Mouse (Mus musculus): ENCODE data around the gene Tmc6.
A peak's percentile ranks its signal among the peaks of the same experiment; 100 is the strongest.
"Not testable (repeated sequence)": the region's sequence is repeated elsewhere in the genome, so short reads cannot be mapped to it uniquely, and the experiment has no call there.

Tmc6 gene

DNA sequence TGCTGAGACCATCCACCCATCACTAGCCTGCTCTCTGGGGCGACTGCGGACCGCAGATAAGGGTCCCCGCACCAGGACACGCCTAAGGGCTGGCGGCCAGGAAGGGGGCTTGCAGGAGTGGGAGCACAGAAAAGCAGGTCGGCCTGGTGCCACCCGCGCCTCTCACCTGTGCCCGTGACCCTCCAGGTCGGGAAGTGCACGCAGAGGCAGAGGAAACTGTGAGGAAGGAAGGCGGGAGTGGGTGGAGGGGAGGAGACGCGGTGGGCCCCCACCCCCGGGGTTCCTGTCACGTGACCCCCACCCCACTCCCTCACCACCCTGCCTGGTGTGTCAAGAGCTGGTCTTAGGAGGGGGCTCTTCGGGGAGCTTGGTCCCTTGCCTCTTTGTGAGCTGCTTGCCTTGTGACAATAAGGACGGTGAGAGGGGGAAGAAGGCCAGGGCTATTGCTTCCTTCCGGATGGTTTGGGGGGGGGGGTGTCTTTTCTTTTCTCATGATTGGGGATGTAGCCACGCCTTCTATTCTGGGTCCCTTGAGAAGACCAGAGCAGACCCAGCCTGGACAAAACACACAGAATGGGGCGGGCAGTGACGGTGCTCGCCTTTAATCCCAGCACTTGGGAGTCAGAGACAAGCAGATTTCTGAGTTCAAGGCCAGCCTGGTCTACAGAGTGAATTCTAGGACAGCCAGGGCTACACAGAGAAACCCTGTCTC is at the start of gene Tmc6, which contains the start of gene Tmc8:
Tmc6 (minus strand) TSS at position 206 of the 712 bp plus-strand sequence.
Tmc8 (plus strand) TSS at position 84 of the 712 bp plus-strand sequence.
- DNase-seq: peak; percentile 77

GRCm38 (mm10) chr11:117830401-117830800 is 48.4 kb upstream of the Tmc6 start:
- DNase-seq: peak; percentile 56

GRCm38 (mm10) chr11:117829671-117830215 is 47.7 kb upstream of the Tmc6 start:
- DNase-seq: peak; percentile 70

- DNase-seq: peak; percentile 64
Observed at GRCm38 (mm10) chr11:117828888-117829604, 47.0 kb upstream of the Tmc6 start.

DNA sequence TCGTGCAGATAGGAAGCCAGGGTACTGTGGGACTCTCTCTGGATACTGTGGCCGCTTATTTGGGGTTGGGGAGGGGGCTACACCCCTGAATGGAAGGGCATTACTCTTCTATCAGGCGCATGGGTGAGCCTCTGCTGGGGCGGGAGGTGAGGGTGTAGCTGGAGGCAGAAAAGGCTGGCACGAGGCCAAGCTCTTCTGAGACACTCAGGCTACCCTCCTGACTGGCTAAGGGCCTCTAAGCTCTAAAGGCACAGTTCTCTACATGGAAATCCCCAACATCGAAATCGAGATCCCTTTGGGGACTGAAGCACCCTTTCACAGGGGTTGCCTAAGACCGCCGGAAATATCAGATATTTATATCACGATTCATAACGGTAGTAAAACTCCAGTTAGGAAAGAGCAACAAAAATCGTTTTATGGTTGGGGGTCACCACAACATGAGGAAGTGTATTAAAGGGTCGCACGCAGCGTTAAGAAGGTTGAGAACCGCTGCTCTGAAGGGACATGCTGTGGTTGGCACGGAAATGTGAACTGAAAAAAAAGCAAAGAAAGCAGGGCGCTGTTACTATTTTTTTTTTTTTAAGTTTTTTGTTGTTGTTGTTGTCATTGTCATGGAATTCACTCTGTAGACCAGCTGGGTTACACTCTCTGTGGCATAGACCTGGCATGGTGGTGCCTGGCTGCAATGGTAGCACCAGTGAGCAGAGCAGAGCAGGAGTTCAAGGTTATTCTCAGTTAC is 46.3 kb upstream of the Tmc6 start:
- peak; percentile 59 for DNase-seq

DNA sequence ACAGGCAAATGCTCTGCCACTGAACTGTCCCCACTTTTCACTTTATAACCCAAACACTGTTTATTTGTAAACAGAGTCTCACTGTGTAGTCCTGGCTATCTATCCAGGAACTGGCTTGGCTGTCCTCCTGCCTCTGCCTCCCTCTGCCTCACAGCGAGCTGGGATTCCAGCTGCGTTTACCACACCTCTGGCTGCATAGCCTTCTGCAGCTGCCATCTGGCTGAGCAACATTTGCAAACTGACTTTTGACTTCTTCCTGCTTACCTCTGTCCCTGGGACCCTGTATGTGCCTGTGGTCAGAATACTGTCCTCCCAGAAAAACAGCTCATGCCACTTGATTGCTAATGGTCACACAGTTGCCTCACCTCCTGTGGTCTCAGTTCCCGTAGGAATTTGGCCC is 45.4 kb upstream of the Tmc6 start:
- no peak for DNase-seq

- DNase-seq: no peak
Observed at GRCm38 (mm10) chr11:117826916-117827315, 44.9 kb upstream of the Tmc6 start.

GRCm38 (mm10) chr11:117826164-117826563 is 44.2 kb upstream of the Tmc6 start:
- DNase-seq: no peak

DNA sequence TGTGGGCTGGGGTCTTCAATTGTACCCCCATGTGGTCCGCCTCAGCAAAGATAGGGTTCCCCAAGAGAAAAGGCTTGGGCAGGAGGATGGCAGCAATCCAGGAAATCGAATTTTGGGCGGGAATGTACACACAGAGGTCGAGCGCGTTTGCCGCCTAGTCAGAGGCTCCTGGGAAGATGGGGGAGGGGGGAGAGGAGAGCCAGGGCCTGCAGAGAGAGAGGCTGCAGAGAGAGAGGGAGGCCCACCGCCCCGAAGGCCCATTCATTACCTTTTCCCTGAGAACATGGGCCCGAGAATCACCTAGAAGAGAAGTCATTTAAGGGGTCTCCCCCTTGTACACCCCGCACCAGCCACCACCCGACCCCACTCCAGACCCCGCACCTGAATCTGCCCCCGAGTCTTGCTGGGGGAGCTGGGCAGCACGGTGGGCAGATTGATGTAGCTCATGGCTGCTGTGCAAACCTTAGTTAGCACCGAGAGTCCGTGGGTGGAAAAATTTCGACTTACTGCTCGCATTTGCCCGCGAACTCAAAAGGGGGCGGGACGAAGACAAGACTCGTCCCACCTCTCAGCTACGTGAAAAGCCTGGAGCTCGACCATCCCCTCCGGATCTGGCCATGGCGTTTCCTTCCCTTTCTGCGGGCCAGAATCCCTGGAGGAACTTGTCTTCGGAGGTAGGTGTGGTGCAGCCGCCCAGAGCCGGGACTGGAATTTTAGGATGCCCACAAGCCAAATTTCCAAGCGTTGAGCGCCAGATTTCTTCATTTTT is 43.5 kb upstream of the Tmc6 start, which contains the start of the genes Afmid and Tk1:
Afmid (plus strand) TSS at position 592 of the 769 bp plus-strand sequence.
Tk1 (minus strand) TSS at position 760 of the 769 bp plus-strand sequence.
- DNase-seq: peak; percentile 87

DNA sequence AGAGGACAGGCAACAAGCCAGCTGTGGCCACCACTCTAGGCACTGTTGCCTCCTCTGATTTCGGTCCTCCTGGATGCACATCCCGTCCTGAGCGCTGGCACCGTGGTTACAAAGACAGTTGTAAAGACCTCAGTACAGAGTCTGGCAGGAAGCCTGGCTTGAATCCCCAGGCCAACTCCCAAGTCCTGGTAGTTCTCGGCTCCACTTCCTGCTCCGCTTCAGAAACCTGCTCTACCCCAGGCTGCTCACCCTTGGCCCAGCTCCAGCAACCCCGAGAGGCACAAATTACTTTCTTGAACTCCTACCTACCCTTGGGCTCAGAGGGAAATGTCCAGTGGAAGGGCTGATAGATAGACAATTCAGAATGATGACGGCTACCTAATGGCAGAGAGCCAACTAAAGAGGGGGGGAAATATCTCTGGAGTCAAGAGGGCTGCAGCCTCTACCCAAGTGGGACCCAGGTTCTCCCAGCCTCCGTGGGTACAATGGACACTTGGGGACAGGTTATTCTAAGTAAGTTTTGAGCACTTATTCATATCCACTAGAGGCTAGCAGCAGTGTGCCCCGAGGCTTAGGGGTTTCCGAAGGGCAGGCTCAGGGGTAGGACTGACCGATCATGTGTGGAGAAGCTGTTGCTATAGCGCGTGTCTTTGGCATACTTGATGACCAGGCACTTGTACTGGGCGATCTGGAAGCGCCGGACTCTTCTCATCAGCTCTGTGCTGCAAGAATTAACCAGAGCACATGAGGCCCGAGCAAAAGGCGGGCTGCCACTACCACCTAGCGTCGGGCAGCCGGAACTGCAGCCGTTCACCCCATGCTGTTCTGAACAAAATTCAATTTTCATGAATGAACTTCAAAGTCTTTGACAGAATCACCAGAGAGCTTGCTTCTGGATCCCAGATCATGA is 42.3 kb upstream of the Tmc6 start:
- peak; percentile 88 for DNase-seq

DNA sequence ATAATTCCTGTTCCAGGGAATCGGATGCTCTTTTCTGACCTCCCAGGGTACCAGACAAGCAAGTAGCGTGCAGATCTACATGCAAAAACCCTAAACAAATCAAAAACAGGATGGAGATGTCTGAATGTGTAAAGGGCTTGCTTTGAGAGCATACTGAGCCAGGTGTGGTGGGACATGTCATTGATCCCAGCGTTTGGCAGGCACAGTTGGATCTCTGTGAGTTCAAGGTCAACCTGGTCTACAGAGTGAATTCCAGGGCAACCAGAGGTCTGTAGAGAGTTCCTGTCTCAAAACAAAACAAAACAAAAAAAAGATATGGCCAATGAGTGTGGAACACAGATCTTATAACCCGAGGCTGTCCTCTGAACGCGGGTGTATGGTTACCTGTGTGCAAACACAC is 41.4 kb upstream of the Tmc6 start:
- no peak for DNase-seq

- DNase-seq: peak; percentile 72
Observed at GRCm38 (mm10) chr11:117822728-117823241, 40.8 kb upstream of the Tmc6 start.

GRCm38 (mm10) chr11:117821868-117822267 is 39.9 kb upstream of the Tmc6 start:
- DNase-seq: no peak

GRCm38 (mm10) chr11:117820173-117820572 is 38.2 kb upstream of the Tmc6 start:
- DNase-seq: no peak

GRCm38 (mm10) chr11:117819095-117819494 is 37.1 kb upstream of the Tmc6 start:
- DNase-seq: no peak

DNA sequence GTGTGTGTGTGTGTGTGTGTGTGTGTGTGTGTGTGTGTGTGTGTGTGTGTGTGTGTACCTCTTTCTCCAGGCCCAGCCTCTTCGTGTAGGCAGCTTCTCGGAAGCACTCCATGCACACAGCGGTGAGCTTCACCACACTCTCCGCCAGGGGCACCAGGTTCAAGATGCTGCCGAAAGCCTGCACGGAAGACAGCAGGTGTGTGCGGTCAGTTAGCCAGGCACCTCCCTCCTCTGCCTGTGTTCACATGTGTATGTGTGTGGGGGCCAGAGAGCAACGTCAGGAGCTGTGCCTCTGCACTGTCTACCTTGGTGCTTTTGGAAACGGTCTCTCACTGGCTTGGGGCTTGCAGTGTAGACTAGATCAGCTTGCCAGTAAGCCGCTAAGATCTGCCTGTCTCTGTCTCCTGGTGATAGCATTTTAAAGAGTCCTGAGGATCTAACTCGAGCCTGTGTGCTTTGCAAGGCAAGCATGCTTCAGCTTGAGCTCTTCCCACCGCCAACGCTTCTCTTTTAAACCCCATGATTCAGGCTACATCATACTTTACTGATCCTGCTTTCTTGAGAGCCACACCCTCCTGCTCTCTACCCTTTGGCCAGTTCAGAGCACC is 34.5 kb upstream of the Tmc6 start:
- DNase-seq: no peak

DNA sequence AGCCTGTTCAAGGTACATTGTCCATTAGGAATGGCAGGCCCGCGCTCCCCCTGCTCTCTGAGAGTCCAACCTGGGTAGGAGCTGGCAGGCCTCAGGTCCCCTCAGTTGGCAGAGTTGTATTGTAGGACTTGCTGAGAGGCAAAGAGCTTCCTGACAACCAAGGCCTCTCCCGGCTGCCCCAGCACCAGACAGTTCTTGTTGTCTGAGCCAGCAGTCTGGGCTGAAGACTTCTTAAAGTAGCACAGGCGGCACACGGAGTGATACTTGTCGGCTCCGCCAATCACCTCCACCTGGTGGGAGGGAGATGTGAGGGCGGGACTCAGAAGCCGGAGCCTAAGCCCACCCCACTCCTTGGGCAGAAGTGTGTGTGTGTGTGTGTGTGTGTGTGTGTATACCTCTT is 33.9 kb upstream of the Tmc6 start:
- DNase-seq: not testable (repeated sequence)

GRCm38 (mm10) chr11:117814704-117815366 is 32.8 kb upstream of the Tmc6 start:
- DNase-seq: no peak

DNA sequence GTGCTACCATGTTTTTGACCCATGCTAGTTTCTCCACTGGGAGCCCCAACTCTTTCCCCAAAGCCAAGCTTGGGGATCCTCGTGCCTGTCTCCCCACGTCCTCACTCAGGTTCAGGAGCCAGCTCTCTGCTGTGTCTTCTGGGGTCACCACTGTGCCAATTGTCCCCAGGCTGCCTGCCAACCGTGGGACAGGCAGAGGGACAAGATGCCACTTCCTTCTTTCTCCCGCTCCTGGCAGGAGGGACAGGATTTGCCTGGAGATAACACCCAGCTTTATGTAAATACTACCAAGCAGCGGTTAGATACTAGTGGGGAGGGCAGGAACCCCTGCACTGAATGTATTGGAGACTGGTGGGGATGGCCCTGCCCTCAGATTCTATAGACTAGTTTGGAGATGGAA is 31.9 kb upstream of the Tmc6 start:
- DNase-seq: no peak
